Mouse (Mus musculus): ENCODE data around the gene Tbc1d22a.

DNA sequence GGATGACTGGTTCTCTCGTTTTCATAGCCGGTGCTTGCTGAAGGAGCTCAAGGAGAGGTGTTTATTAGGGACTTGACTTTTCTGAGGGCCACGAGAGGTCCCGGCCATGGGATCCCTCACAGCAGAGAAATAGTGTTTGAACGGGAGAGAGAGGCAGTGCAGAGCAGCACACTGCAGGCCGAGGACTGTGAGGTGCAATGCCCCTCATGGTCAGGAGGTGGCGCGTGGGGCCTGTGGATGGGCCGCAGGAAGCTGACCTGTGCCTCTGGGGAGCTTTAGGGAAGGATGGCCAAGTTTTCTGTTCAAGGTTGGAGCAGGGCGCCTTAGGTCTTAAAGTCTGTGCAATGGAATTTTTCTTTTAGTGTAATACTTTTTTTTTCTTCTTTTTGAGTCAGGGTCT lies 25.5 kb downstream of the Tbc1d22a start:
- no peak for TF ChIP-seq EP300 (optimal IDR thresholded peaks at IDR 0.05)
- peak; percentile 89 for TF ChIP-seq CTCF (IDR thresholded peaks at IDR 0.05; ENCODE audit: low read depth)
